Mouse (Mus musculus) heart, adult 2 months (tissue): ENCODE measurements around the gene Drd4.
A peak's percentile ranks its signal among the peaks of the same experiment; 100 is the strongest.

Experiments used
- CTCF ChIP-seq: fragments of 200-600 bp; IDR thresholded peaks from 2 replicates; pipeline ENCODE4 v1.8.1; 2022; ENCODE audit warnings: antibody characterized with exemption, mild to moderate bottlenecking, moderate library complexity
- POLR2A ChIP-seq: fragments of 200-500 bp; IDR thresholded peaks from 2 replicates; pipeline ENCODE4 v1.6.1; 2011; ENCODE audit warnings: mild to moderate bottlenecking, low read depth, low read length, control low read depth; ENCODE audit not compliant: insufficient read depth

DNA sequence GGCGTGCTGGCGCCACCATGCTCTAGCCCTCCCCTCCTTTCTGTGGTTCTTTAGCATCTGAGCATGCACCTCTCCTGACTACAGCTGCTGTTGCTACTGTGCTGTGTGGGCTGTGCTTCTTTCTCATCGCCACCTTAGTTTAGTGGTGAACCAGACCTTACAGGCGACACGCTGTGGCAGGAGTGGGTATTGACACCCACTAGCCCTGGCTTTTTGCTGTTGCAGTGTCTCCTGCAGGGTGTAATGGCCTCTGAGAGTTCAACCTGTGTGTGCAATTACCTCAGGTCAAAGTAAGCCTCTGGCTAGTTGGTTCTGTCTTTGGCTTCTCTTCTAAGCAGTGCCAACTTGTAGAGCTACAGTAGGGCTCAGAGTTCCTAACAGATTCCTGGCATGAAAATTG lies 24.2 kb downstream of the Drd4 start:
- peak; percentile 56 for TF ChIP-seq CTCF
- TF ChIP-seq POLR2A: no peak
